Mouse (Mus musculus): ENCODE measurements around the gene Cltc.

DNA sequence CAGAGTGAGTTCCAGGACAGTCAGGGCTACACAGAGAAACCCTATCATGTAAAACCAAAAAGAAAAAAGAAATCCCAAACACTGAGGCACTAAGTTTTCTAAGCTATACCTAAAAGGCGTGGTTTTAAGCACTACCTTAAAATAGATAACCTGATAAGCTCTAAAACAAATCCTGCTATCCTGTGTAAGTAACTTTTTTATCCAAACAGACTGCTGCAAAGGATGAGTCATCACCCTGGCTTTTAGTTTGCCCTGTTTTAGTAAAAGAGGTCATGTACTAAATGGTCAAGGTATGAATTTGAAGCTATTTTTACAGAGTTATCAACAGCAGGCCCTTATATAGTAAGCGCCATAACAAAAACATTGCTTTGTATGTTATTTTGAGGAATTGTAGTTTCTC, 2.5 kb upstream of the Cltc start:
- TF ChIP-seq CTCF (IDR thresholded peaks at IDR 0.05; ENCODE audit: insufficient read depth, low read depth, low read length) (no peak), POLR2A (IDR thresholded peaks at IDR 0.05; ENCODE audit: insufficient read depth, low read depth, low read length) (no peak)

Data from olfactory bulb, adult 2 months (tissue).